Mouse (Mus musculus): Measurements from ENCODE around the gene Bsdc1. TPM values are rescaled to one million over a fixed set of nuclear protein-coding genes. Genes with fewer than 3 reads are reported as not detected.

Bsdc1 gene
- polyA plus RNA-seq (2015; fragmentation: Nextera tagmentation; extraction: Ambion mirVana), result 30.2 and 30.8 TPM in 2 replicates

GRCm38 (mm10) chr4:129461183-129461960 lies at the start of gene Bsdc1:
TSS of gene Bsdc1 (plus strand) at chr4:129461581.
- Histone ChIP-seq H3K36me3 (peaks cover 21% of the 10 kb centered on the region), H3K27ac (peak within 1 kb of the TSS; percentile 90), H3K9ac (peak within 1 kb of the TSS; percentile 80), H3K4me1 (peaks cover 14% of the 10 kb centered on the region), H3K27me3 (no peaks in the 10 kb centered on the region), H3K4me3 (peak within 1 kb of the TSS; percentile 94), H3K4me2 (peak within 1 kb of the TSS; percentile 80), H3K9me3 (no peaks in the 10 kb centered on the region)
- under 1% methylated on average over 45 of the region's 46 CpGs for WGBS
- peak; percentile 97 for ATAC-seq (ENCODE audit: insufficient number of reproducible peaks, low FRiP score, low TSS enrichment, low read depth)

DNA sequence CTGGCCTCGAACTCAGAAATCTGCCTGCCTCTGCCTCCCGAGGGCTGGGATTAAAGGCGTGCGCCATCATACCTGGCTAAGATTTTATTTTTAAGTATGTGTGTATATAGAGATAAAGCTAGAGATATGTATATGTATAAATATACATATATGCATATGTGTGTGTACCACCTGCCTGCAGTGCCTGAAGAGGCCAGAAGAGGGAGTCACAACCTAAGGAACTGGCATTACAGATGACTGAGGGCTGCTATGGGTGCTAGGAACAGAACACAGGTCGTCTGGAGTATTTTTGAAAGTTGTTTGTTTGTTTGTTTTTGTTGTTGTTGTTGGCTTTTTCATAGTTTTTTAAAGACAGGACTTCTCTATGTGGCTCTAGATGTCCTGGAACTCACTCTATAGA lies 45.5 kb upstream of the Bsdc1 start:
- Histone ChIP-seq H3K4me1 (no peaks in the 10 kb centered on the region), H3K27ac (no peak overlapping the region)
- ATAC-seq (ENCODE audit: insufficient number of reproducible peaks, low FRiP score, low TSS enrichment, low read depth), result no peak

GRCm38 (mm10) chr4:129416478-129416877 lies 44.9 kb upstream of the Bsdc1 start:
- no peak overlapping the region for H3K9ac ChIP-seq
- H3K27ac ChIP-seq, result no peak overlapping the region
- H3K4me1 ChIP-seq, result no peaks in the 10 kb centered on the region
- H3K4me3 ChIP-seq, result no peak overlapping the region
- WGBS, result 67% methylated on average over 5 of the region's 5 CpGs
- no peak for ATAC-seq (ENCODE audit: insufficient number of reproducible peaks, low FRiP score, low TSS enrichment, low read depth)
- no peak overlapping the region for H3K4me2 ChIP-seq
- H3K36me3 ChIP-seq, result no peaks in the 10 kb centered on the region
- H3K9me3 ChIP-seq, result no peaks in the 10 kb centered on the region
- H3K27me3 ChIP-seq, result no peaks in the 10 kb centered on the region

More for the DNA sequence above, 45.5 kb upstream of the Bsdc1 start:
- Histone ChIP-seq H3K27me3 (no peaks in the 10 kb centered on the region), H3K9me3 (no peaks in the 10 kb centered on the region), H3K9ac (no peak overlapping the region), H3K4me3 (no peak overlapping the region), H3K36me3 (no peaks in the 10 kb centered on the region), H3K4me2 (no peak overlapping the region)
- 93% methylated on average over 5 of the region's 5 CpGs for WGBS

- Histone ChIP-seq H3K4me1 (no peaks in the 10 kb centered on the region), H3K9ac (no peak overlapping the region), H3K4me2 (no peak overlapping the region), H3K27ac (no peak overlapping the region), H3K27me3 (no peaks in the 10 kb centered on the region), H3K9me3 (no peaks in the 10 kb centered on the region), H3K36me3 (no peaks in the 10 kb centered on the region), H3K4me3 (no peak overlapping the region)
- 79% methylated on average over 5 of the region's 5 CpGs for WGBS
- ATAC-seq (ENCODE audit: insufficient number of reproducible peaks, low FRiP score, low TSS enrichment, low read depth), result no peak
These were observed 43.1 kb upstream of the Bsdc1 start for GRCm38 (mm10) chr4:129418321-129418720.

GRCm38 (mm10) chr4:129440340-129441063 lies 20.9 kb upstream of the Bsdc1 start, which contains the start of gene Zbtb8b:
TSS of gene Zbtb8b (minus strand) at chr4:129440853.
- no peaks in the 10 kb centered on the region for H3K9me3 ChIP-seq
- no peak within 1 kb of the TSS for H3K27ac ChIP-seq
- peak within 1 kb of the TSS; percentile 56 for H3K4me2 ChIP-seq
- H3K4me1 ChIP-seq, result peaks cover 7% of the 10 kb centered on the region
- no peaks in the 10 kb centered on the region for H3K36me3 ChIP-seq
- H3K27me3 ChIP-seq, result peaks cover 44% of the 10 kb centered on the region
- 2% methylated on average over 33 of the region's 33 CpGs for WGBS
- peak within 1 kb of the TSS; percentile 39 for H3K4me3 ChIP-seq
- ATAC-seq (ENCODE audit: insufficient number of reproducible peaks, low FRiP score, low TSS enrichment, low read depth), result 0 out of 2 replicates have a peak, but pooled peaks have one; percentile 44
- H3K9ac ChIP-seq, result no peak within 1 kb of the TSS

DNA sequence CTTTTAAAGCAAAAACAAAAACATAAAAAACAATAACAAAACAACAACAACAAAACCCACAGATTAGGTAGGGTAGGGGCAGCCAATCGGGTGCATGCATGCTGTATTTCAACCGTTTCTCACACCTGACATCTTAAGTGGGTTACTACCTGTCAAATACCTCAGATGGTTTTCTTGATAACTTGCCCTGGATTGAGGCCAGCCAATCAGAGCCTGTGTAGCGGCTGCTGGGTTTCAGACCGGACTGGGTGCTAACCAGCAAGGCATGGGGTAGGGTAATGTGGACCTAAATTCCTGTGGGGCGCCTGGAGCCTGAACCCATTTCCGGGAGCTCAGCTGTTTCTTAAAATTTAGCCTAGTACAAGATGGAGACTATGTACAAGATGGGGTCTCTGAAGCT lies 20.2 kb upstream of the Bsdc1 start:
- Histone ChIP-seq H3K4me1 (peaks cover 7% of the 10 kb centered on the region), H3K36me3 (no peaks in the 10 kb centered on the region), H3K9me3 (no peaks in the 10 kb centered on the region), H3K27me3 (peaks cover 44% of the 10 kb centered on the region), H3K9ac (no peak overlapping the region), H3K4me2 (peak overlapping the region; percentile 56), H3K4me3 (peak overlapping the region; percentile 39), H3K27ac (no peak overlapping the region)
- 23% methylated on average over 6 of the region's 6 CpGs for WGBS
- no peak for ATAC-seq (ENCODE audit: insufficient number of reproducible peaks, low FRiP score, low TSS enrichment, low read depth)

GRCm38 (mm10) chr4:129447360-129447759 lies 14.0 kb upstream of the Bsdc1 start:
- no peak overlapping the region for H3K4me3 ChIP-seq
- 83% methylated on average over 8 of the region's 8 CpGs for WGBS
- H3K9me3 ChIP-seq, result no peaks in the 10 kb centered on the region
- no peak overlapping the region for H3K9ac ChIP-seq
- H3K4me1 ChIP-seq, result no peaks in the 10 kb centered on the region
- no peak overlapping the region for H3K4me2 ChIP-seq
- H3K27me3 ChIP-seq, result peaks cover 11% of the 10 kb centered on the region
- H3K36me3 ChIP-seq, result no peaks in the 10 kb centered on the region
- no peak overlapping the region for H3K27ac ChIP-seq
- no peak for ATAC-seq (ENCODE audit: insufficient number of reproducible peaks, low FRiP score, low TSS enrichment, low read depth)

DNA sequence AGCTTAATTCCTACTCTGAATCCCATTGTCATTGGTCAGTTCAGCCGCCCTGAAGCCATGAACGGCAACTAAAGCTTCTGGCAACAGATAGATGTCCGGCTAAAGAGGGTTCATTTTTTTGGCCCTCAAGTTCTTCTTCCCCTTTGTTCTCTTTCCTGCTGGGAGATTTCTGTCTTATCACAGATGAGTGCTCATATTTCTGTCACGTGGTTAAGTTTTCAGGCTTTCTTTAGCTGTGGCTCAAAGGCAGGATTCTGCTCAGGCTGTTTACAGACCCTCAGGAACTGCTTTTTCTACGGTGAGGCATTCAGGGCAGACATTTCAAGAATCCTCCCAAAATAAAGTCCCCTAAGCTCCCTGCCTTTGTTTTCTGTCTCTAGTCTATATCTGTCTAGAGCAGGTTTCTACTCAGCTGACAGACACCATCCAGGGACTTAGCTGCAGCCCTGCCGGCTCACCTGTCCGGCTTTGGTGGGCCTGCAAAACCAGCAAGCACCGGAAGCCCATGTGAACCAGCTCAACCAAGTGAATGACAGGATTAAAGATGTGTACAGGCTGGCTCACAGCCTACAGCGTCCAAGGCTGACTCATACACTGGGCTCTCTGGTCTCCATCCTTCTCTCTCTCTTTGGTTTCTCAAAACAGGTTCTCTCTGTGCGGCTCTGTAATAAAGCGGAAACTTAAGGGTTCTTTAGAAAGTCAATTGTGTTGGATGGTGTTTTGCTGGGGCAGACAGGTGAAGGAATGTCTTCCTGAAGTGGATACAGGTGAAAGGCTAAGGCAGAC lies 13.4 kb upstream of the Bsdc1 start:
- Histone ChIP-seq H3K4me2 (no peak overlapping the region), H3K4me3 (no peak overlapping the region), H3K9ac (no peak overlapping the region), H3K27me3 (peaks cover 5% of the 10 kb centered on the region), H3K36me3 (no peaks in the 10 kb centered on the region), H3K27ac (no peak overlapping the region), H3K9me3 (no peaks in the 10 kb centered on the region), H3K4me1 (no peaks in the 10 kb centered on the region)
- no peak for ATAC-seq (ENCODE audit: insufficient number of reproducible peaks, low FRiP score, low TSS enrichment, low read depth)
- 83% methylated on average over 11 of the region's 11 CpGs for WGBS

DNA sequence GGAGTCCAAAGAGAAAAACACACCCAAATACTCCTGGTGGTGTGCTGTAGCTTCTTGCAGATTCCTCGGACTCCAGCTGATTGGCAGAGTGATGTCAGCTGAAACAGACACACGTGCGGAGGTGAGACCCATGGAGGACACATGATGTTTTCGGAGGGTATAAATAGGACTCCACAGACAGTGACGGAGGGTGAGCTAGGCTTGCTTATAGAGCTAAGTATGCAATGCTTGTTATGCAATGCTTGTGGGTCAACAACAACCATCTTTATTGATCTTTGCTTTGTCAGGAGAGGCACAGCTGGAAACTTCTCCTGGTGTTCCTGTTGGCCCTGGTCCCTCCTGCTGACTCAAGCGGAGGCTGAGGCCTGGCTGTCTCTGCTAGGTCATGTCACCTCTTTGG lies 12.7 kb upstream of the Bsdc1 start:
- H3K4me3 ChIP-seq, result no peak overlapping the region
- H3K36me3 ChIP-seq, result no peaks in the 10 kb centered on the region
- ATAC-seq (ENCODE audit: insufficient number of reproducible peaks, low FRiP score, low TSS enrichment, low read depth), result no peak
- WGBS, result 83% methylated on average over 6 of the region's 6 CpGs
- no peak overlapping the region for H3K4me2 ChIP-seq
- no peak overlapping the region for H3K27ac ChIP-seq
- no peaks in the 10 kb centered on the region for H3K4me1 ChIP-seq
- no peak overlapping the region for H3K9ac ChIP-seq
- no peaks in the 10 kb centered on the region for H3K9me3 ChIP-seq
- no peaks in the 10 kb centered on the region for H3K27me3 ChIP-seq

- Histone ChIP-seq H3K9me3 (no peaks in the 10 kb centered on the region), H3K27me3 (no peaks in the 10 kb centered on the region), H3K36me3 (no peaks in the 10 kb centered on the region), H3K4me1 (0 out of 2 replicates have a peak, but pooled peaks cover 3% of the 10 kb centered on the region), H3K4me3 (no peak overlapping the region), H3K4me2 (no peak overlapping the region), H3K27ac (no peak overlapping the region), H3K9ac (no peak overlapping the region)
- WGBS, result 76% methylated on average over 2 of the region's 2 CpGs
- no peak for ATAC-seq (ENCODE audit: insufficient number of reproducible peaks, low FRiP score, low TSS enrichment, low read depth)
These were observed 10.5 kb upstream of the Bsdc1 start for GRCm38 (mm10) chr4:129450851-129451250.

DNA sequence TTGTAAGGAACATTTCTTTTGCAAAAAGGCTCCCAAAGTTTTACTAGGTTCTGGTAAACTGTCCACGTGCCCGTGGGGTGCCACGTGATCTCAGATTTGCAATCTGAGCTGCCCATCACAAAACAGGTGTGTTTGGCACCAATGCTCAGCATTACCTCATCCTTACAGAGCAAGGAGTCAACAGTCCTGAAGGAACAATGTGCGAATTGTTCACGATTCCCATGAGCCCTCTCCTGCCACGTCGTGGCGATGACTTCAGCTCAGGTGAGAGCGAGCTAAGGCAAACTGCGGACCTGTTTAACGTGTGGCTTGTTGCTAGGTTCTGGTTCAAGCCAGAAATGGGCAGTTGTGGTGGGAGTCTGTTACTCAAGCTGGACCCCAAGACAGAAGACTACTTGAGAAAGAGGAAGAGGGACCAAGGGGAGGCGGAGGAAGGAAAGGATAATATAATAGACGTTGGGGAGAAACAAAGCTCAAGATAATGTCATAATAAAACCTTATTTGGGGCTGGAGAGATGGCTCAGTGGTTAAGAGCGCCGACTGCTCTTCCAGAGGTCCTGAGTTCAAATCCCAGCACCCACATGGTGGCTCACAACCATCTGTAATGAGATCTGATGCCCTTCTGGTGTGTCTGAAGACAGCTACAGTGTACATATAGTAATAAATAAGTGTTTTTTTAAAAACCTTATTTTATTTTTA lies 9.8 kb upstream of the Bsdc1 start:
- no peak for ATAC-seq (ENCODE audit: insufficient number of reproducible peaks, low FRiP score, low TSS enrichment, low read depth)
- H3K4me2 ChIP-seq, result no peak overlapping the region
- H3K4me3 ChIP-seq, result no peak overlapping the region
- H3K4me1 ChIP-seq, result 0 out of 2 replicates have a peak, but pooled peaks cover 3% of the 10 kb centered on the region
- no peaks in the 10 kb centered on the region for H3K36me3 ChIP-seq
- no peaks in the 10 kb centered on the region for H3K9me3 ChIP-seq
- H3K27ac ChIP-seq, result no peak overlapping the region
- no peaks in the 10 kb centered on the region for H3K27me3 ChIP-seq
- no peak overlapping the region for H3K9ac ChIP-seq
- 68% methylated on average over 15 of the region's 15 CpGs for WGBS

Data from limb, embryonic 15.5 days (tissue).